Mouse (Mus musculus): Measurements from ENCODE around the gene Rftn1.
A peak's percentile ranks its signal among the peaks of the same experiment; 100 is the strongest.

Gene Rftn1

DNA sequence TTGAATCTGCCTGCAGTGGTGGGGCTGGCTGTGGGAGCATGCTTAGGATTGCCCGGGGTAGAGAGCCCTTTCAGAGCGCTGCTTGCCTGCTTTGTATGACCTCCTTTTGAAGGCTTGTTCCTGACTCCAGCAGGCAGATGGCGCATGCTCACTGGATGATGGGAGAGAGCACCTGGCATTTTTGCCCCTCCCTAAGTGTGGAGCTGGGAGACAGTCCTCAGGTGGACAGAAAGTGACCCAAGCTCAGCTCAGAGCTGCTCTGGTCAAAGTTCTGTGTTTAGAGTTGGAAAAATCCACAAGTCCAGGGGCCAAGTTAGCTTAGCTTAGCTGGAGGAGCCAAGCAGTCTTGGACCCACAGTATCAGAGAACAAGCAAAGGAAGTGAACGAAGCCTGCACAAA lies 208.9 kb downstream of the Rftn1 start:
- DNase-seq (ENCODE audit: low spot score) = no peak

DNA sequence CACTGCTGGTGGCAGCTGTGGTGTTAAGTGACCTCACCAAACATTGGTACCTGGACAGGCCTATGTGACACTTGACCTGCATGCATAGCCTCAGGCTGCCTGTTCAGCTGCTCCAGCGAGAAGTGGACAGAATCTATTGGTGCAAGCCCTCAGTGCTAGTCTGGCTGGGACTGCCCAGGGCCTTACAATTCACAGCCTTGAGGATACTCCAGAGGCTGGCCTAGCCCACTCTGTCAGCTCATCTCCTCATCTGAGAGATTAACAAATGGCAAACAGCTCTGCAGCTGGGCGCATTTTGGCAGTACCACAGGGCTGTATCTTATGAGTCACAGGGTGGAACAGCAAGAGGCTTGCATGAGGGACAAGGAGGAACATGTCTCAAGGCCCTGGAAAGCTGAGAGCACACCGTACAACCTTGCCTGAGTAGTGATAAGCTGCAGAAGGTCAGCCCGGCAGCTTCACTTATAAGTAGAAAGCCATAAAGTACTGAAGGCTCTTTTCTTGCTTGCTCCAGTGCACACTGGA lies 210.7 kb downstream of the Rftn1 start:
- DNase-seq (ENCODE audit: low spot score) = no peak

GRCm38 (mm10) chr17:49977424-49977790 lies 213.1 kb downstream of the Rftn1 start:
- DNase-seq (ENCODE audit: low spot score) = no peak

GRCm38 (mm10) chr17:49976678-49977423 lies 213.6 kb downstream of the Rftn1 start:
- DNase-seq (ENCODE audit: low spot score) = no peak

DNA sequence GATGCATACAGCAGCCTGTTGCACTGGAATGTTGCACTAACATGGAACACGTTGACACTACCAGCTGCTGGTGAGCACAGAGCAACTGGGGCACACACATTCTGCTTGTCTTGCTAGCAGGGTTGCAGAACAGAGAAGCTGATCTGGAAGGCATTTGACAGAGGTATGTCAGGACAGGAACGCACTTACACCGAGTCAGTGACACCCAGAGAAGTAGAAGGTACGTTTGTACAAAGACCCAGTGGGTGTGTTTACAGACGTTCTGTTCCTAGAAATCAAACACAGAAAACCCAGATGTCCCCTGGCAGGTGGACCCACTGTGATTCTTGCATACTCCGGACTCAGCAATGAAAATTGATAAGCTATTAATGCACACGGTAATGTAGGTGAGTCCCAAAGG lies 215.0 kb downstream of the Rftn1 start:
- no peak for DNase-seq (ENCODE audit: low spot score)

DNA sequence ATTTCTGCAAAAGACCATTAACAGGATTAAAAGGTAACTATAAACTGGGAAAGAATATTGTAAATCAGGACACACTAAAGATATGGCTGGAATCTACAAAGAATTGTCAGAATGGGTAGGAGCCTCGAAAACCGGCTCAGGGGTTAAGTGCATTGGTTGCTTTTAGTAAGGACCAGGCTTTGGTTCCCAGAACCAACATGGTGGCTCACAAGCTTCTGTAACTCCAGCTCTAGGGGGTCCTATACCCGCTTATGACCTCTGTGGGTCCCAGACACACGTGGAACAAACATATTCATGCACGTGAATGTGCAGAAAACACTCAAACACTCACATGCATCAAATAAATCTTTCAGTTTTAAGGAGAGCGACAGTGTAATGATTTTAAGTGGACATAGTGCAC lies 215.5 kb downstream of the Rftn1 start:
- no peak for DNase-seq (ENCODE audit: low spot score)

DNA sequence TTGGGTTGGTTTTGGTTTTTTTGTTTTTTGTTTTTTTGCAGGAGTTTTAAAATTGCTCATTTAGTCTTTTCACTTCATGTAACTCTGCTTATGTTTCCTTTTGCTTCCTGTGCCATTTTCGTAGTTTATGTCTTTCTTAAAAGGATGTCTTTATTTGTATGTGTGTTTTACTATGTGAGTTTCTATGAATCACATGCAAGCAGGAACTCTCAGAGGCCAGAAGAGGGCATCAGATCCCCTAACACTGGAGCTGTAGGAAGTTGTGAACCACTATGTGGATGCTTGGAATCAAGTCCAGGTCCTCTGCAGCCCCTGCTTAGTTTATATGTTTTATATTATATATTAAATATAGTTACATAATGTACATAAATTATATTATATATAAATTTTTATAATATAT lies 218.3 kb downstream of the Rftn1 start:
- DNase-seq (ENCODE audit: low spot score) = no peak

DNA sequence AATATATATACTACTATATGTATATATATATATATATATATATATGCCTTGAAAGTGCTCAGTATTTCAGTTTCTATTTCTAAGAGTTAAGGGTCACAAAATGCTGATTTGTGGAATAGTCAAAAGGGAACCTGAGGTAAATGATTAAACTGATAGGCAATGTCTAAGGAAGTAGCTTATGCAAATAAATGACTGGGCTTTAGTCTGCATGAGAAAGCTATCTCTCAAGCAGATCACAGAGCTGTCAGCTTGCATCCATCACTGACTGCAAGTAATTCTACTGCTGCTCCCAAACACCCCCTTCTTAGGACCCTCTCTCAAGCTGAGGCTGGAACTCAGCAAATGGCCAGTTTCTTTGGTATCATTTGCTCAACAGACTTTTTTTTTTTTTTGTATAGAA lies 219.4 kb downstream of the Rftn1 start:
- DNase-seq (ENCODE audit: low spot score) = no peak

GRCm38 (mm10) chr17:49968467-49969207 lies 221.8 kb downstream of the Rftn1 start:
- DNase-seq (ENCODE audit: low spot score) = peak; percentile 67

DNA sequence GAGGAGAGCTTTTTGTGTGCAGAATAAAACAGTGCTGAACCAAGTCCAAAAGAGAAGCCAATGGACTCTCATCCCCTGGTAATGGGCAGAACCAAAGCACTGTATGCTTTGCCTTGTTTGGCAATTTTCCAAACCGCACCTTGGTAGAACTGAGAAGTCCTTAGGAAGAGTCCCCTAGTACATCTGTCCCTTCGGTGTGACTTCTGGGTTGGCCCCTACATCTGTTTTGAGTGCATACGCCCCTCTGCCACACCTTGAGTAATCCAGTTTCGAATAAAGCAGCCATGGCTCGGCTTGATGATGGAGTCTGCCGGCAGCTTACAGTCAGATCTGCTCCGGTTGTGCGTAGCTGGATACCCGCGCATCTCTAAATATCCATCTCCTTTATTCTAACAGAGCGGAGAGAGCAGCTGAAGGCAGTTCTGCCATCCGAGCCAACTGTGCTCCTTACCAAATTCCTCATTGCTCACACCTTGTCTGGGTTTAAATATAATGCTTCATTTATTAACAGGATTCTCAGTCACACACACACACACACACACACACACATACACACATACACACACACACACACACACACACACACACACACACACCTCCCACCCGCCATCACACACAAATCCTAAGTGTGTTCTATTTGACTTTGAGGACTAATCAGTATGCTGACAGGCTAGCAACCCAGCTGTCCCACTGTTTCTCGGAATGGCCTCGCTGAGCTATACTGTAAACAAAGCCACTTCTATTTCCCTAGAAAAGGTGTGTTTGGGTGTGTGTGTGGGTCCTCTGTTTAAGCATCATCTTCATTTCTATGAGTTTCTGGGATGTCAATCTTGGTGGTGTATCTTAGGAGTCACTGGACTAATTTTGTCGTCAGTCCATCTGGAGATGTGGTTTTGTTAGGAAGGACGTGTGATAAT lies 224.4 kb downstream of the Rftn1 start:
- no peak for DNase-seq (ENCODE audit: low spot score)

GRCm38 (mm10) chr17:49965035-49965434 lies 225.4 kb downstream of the Rftn1 start:
- no peak for DNase-seq (ENCODE audit: low spot score)

GRCm38 (mm10) chr17:49964471-49964870 lies 226.0 kb downstream of the Rftn1 start:
- no peak for DNase-seq (ENCODE audit: low spot score)

- no peak for DNase-seq (ENCODE audit: low spot score)
Observed at GRCm38 (mm10) chr17:49959021-49959420, 231.5 kb downstream of the Rftn1 start.

- DNase-seq (ENCODE audit: low spot score) = peak; percentile 14
Observed at GRCm38 (mm10) chr17:49951856-49952607, 238.4 kb downstream of the Rftn1 start.

DNA sequence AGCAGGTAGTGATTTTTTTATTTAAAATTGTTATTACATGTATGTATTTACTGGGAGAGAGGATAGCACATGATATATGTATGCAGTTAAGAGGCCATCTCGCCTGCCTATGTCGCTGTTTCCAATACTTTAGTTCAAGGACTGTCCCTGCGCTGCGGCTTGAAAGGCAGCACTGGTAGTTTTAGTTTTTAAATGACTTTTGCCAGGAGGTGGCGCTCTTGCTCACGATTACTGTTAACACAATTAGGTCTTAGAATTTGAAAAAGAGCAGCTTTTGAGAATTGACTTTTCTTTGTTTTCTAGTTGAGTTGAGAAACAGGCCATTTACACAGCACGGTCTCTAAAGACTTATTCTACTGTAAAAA lies 239.0 kb downstream of the Rftn1 start:
- peak; percentile 65 for DNase-seq (ENCODE audit: low spot score)

GRCm38 (mm10) chr17:49942674-49943073 lies 247.8 kb downstream of the Rftn1 start:
- DNase-seq (ENCODE audit: low spot score) = no peak
